Mouse (Mus musculus): Measurements from ENCODE around the gene P3h3.

DNA sequence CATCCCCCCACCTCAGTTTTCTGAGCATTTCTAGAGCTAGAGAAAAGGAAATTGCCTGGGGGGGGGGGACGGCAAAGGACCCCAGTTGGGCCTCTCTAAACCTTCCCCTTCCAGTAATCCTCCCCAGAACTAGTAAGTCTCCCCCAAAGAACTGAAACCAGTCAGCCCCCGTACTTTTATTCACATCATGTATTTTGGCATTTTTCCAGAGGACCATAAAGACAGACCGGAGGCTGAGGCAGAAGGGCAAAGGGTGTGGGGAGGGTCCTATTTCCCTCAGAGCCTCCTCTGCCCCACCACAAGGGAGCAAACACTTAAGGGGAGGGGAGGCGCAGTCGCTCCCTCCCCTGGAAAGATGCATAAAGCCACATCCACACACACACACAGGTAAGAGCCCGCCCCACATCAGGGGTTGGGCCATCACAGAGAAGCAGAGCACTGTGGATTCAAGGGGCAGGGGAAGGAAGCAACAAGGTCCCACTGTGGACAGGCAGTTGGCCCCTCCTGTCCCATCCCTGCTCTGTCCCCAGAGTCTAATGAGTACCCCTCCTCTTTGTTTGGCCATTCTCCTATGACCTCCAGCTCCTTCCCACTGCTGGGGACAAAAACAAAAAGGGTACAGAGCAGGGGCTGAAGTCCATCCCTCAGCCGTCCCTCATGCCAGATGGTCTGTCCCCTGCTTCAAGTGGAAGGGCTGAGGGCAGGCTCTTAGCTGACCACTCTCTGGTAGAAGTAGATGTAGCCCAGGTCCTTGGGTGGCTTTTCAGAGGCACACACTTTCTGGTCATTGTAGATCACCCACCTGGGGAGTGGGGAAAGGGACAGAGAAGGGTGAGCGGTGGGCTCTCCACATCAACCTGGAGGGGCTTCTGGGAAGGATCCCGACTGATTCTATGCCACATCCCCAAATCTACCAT is 42.4 kb downstream of the P3h3 start:
- TF ChIP-seq CTCF (IDR thresholded peaks at IDR 0.05; ENCODE audit: control insufficient read depth, insufficient read depth, insufficient read length), result no peak
- TF ChIP-seq USF1 (IDR thresholded peaks at IDR 0.05; ENCODE audit: low read depth), result no peak
- TF ChIP-seq MAX (IDR thresholded peaks at IDR 0.05), result no peak
- TF ChIP-seq MYOG (IDR thresholded peaks at IDR 0.05; ENCODE audit: control insufficient read depth, extremely low read depth, insufficient read length), result no peak
- TF ChIP-seq FOSL1 (IDR thresholded peaks at IDR 0.05; ENCODE audit: insufficient read depth, low read length, poor library complexity, severe bottlenecking), result no peak

Measured in C2C12 (cell line).